Mouse (Mus musculus) liver, adult 2 months (tissue): Measurements from ENCODE around the gene Dgkz.

Experiments
- CTCF ChIP-seq: fragments of 200-500 bp; IDR thresholded peaks from 2 replicates; pipeline ENCODE4 v1.5.1; 2011; ENCODE audit warnings: low read depth, low read length, control low read depth
- POLR2A ChIP-seq: fragments of 200-500 bp; IDR thresholded peaks from 2 replicates; pipeline ENCODE4 v1.6.1; 2011; ENCODE audit warnings: low read length, control low read depth; ENCODE audit not compliant: insufficient read depth; ENCODE audit errors: extremely low read depth

DNA sequence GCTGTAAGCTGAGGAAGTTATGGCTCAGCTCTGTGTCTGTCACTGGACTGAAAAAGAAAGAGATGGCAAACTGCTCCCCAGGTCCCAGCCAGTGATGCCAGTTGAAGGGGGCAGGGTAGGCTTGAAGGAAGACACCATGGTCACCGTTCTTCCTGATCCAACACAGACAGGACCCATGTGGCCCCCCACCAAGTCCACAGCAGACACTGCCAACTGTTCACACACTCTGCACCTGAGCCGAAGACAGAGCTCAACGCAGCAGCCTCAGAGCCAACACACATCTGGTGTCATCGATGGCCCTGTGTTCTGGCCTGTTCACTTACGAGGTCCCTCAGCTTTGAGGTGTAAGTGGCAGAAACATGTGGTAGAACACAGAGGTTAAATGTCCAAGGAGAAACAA lies 15.2 kb downstream of the Dgkz start:
- TF ChIP-seq CTCF (no peak), POLR2A (no peak)
